Comparison of ENCODE assay signal across 8 mouse cellular contexts in genomic region chr14:14984710-14985647, GRCm38 (mm10).
DNase-seq lines count a peak whose midpoint lies in the region; ATAC-seq and TF ChIP-seq lines count a peak whose summit lies in the region.

No protein-coding gene starts in this region.

- no peaks in the 10 kb centered on the region for H3K36me3 ChIP-seq in C2C12 (ENCODE audit: control insufficient read depth, insufficient read depth)
- H3K36me3 ChIP-seq in heart, embryonic 15.5 days, result no peaks in the 10 kb centered on the region
- H3K36me3 ChIP-seq in liver, embryonic 14.5 days (replicated peaks; ENCODE audit: control insufficient read depth, insufficient read depth, low read depth), result no peaks in the 10 kb centered on the region
- H3K36me3 ChIP-seq in neural tube, embryonic 14.5 days (ENCODE audit: control insufficient read depth, insufficient read depth, low read length), result no peaks in the 10 kb centered on the region
- no peaks in the 10 kb centered on the region for H3K36me3 ChIP-seq in stomach, postnatal 0 days (ENCODE audit: control insufficient read depth, insufficient read depth, low read length)

- H3K27ac ChIP-seq in bone marrow, adult 2 months (ENCODE audit: control insufficient read depth, insufficient read depth, low read depth, low read length, poor library complexity), result no peak overlapping the region
- no peak overlapping the region for H3K27ac ChIP-seq in embryonic fibroblast, embryonic 13.5 days (ENCODE audit: insufficient read depth, low read length)
- no peak overlapping the region for H3K27ac ChIP-seq in heart, embryonic 15.5 days
- H3K27ac ChIP-seq in liver, embryonic 14.5 days, result no peak overlapping the region
- H3K27ac ChIP-seq in neural tube, embryonic 14.5 days (ENCODE audit: low read depth, low read length), result no peak overlapping the region
- no peak overlapping the region for H3K27ac ChIP-seq in stomach, postnatal 0 days (replicated peaks)

- H3K9me3 ChIP-seq in heart, embryonic 15.5 days (replicated peaks), result no peaks in the 10 kb centered on the region
- H3K9me3 ChIP-seq in liver, embryonic 14.5 days (ENCODE audit: control insufficient read depth, low read length), result no peaks in the 10 kb centered on the region
- no peaks in the 10 kb centered on the region for H3K9me3 ChIP-seq in neural tube, embryonic 14.5 days (ENCODE audit: control insufficient read depth, low read length)
- H3K9me3 ChIP-seq in stomach, postnatal 0 days (ENCODE audit: control insufficient read depth, low read length), result no peaks in the 10 kb centered on the region

- peak; percentile 60 for ATAC-seq in heart, embryonic 15.5 days (replicated peaks; ENCODE audit: insufficient number of reproducible peaks, insufficient read depth, low FRiP score, low read depth)
- ATAC-seq in liver, embryonic 14.5 days (ENCODE audit: insufficient read depth), result no peak
- peak; percentile 93 for ATAC-seq in neural tube, embryonic 14.5 days (ENCODE audit: low read depth)
- ATAC-seq in stomach, postnatal 0 days (ENCODE audit: low FRiP score, low TSS enrichment), result peak; percentile 75

- DNase-seq in kidney, postnatal 10 days, result peak; percentile 84
- peak; percentile 16 to 30 (median 20) for DNase-seq in liver, embryonic 14.5 days (ENCODE audit: low read depth in 3 of 3, low spot score in 3 of 3)
- peak; percentile 79 for DNase-seq in stomach, postnatal 0 days (ENCODE audit: low spot score)

- no peak overlapping the region for H3ac ChIP-seq in C2C12 (ENCODE audit: control insufficient read depth, insufficient read length, low read depth)

- H3K27me3 ChIP-seq in C2C12 (ENCODE audit: control insufficient read depth, insufficient read depth, insufficient read length), result no peaks in the 10 kb centered on the region
- no peaks in the 10 kb centered on the region for H3K27me3 ChIP-seq in heart, embryonic 15.5 days
- no peaks in the 10 kb centered on the region for H3K27me3 ChIP-seq in liver, embryonic 14.5 days (ENCODE audit: control insufficient read depth, insufficient read depth, low read length)
- no peaks in the 10 kb centered on the region for H3K27me3 ChIP-seq in neural tube, embryonic 14.5 days (ENCODE audit: control insufficient read depth, insufficient read depth, low read length)
- H3K27me3 ChIP-seq in stomach, postnatal 0 days (ENCODE audit: control insufficient read depth, insufficient read depth, low read length), result no peaks in the 10 kb centered on the region

- no peak for TF ChIP-seq POLR2A in bone marrow, adult 2 months (IDR thresholded peaks at IDR 0.05; ENCODE audit: borderline replicate concordance, control insufficient read depth, low read depth, low read length)
- TF ChIP-seq POLR2A in embryonic fibroblast, embryonic 13.5 days (IDR thresholded peaks at IDR 0.05; ENCODE audit: low read depth, low read length), result no peak

- H3K79me2 ChIP-seq in C2C12 (ENCODE audit: control insufficient read depth, insufficient read depth), result no peaks in the 10 kb centered on the region

- TF ChIP-seq EP300 in liver, embryonic 14.5 days (IDR thresholded peaks at IDR 0.05; ENCODE audit: low read depth), result no peak
- no peak for TF ChIP-seq EP300 in stomach, postnatal 0 days (optimal IDR thresholded peaks at IDR 0.05)

- WGBS in bone marrow, adult 2 months, result 35% methylated on average over 11 of the region's 11 CpGs
- 36% methylated on average over 11 of the region's 11 CpGs for WGBS in heart, embryonic 15.5 days
- WGBS in liver, embryonic 14.5 days (ENCODE audit: insufficient replicate concordance), result 28% methylated on average over 11 of the region's 11 CpGs
- 46% methylated on average over 11 of the region's 11 CpGs for WGBS in neural tube, embryonic 14.5 days
- WGBS in stomach, postnatal 0 days, result 36% methylated on average over 11 of the region's 11 CpGs

- peak; percentile 45 for TF ChIP-seq CTCF in C2C12 (IDR thresholded peaks at IDR 0.05; ENCODE audit: control insufficient read depth, insufficient read depth, insufficient read length)
- peak; percentile 86 for TF ChIP-seq CTCF in bone marrow, adult 2 months (IDR thresholded peaks at IDR 0.05; ENCODE audit: control insufficient read depth, insufficient read depth, low read length)
- TF ChIP-seq CTCF in embryonic fibroblast, embryonic 13.5 days (IDR thresholded peaks at IDR 0.05; ENCODE audit: borderline replicate concordance, insufficient read depth, low read length), result peak; percentile 96
- TF ChIP-seq CTCF in liver, embryonic 14.5 days (IDR thresholded peaks at IDR 0.05; ENCODE audit: low read depth), result peak; percentile 85
- peak; percentile 95 for TF ChIP-seq CTCF in stomach, postnatal 0 days (IDR thresholded peaks at IDR 0.05; ENCODE audit: low read depth)

- H3K9ac ChIP-seq in heart, embryonic 15.5 days, result no peak overlapping the region
- no peak overlapping the region for H3K9ac ChIP-seq in liver, embryonic 14.5 days (replicated peaks)
- H3K9ac ChIP-seq in neural tube, embryonic 14.5 days (replicated peaks; ENCODE audit: low read depth, low read length), result no peak overlapping the region
- no peak overlapping the region for H3K9ac ChIP-seq in stomach, postnatal 0 days (ENCODE audit: low read length)

- H3K4me2 ChIP-seq in heart, embryonic 15.5 days, result no peak overlapping the region
- H3K4me2 ChIP-seq in liver, embryonic 14.5 days (ENCODE audit: low read depth), result no peak overlapping the region
- H3K4me2 ChIP-seq in neural tube, embryonic 14.5 days (ENCODE audit: low read depth, low read length), result no peak overlapping the region
- H3K4me2 ChIP-seq in stomach, postnatal 0 days (replicated peaks; ENCODE audit: low read depth), result no peak overlapping the region

- H3K4me3 ChIP-seq in C2C12 (ENCODE audit: insufficient read depth, poor library complexity, severe bottlenecking), result no peak overlapping the region
- H3K4me3 ChIP-seq in bone marrow, adult 2 months (replicated peaks; ENCODE audit: control insufficient read depth, low read depth, low read length), result no peak overlapping the region
- no peak overlapping the region for H3K4me3 ChIP-seq in embryonic fibroblast, embryonic 13.5 days (ENCODE audit: insufficient read depth, low read length)
- no peak overlapping the region for H3K4me3 ChIP-seq in heart, embryonic 15.5 days
- no peak overlapping the region for H3K4me3 ChIP-seq in liver, embryonic 14.5 days (ENCODE audit: insufficient read depth in 1 of 2, low read depth in 2 of 2, low read length in 2 of 2)
- H3K4me3 ChIP-seq in neural tube, embryonic 14.5 days (ENCODE audit: low read depth, low read length), result no peak overlapping the region
- H3K4me3 ChIP-seq in stomach, postnatal 0 days (ENCODE audit: low read depth, low read length), result no peak overlapping the region

- H3K79me3 ChIP-seq in C2C12 (ENCODE audit: low read depth), result no peaks in the 10 kb centered on the region

- H3K4me1 ChIP-seq in bone marrow, adult 2 months (ENCODE audit: control insufficient read depth, insufficient read depth, low read length), result no peaks in the 10 kb centered on the region
- H3K4me1 ChIP-seq in embryonic fibroblast, embryonic 13.5 days (ENCODE audit: control insufficient read depth, insufficient read depth, low read length), result no peaks in the 10 kb centered on the region
- H3K4me1 ChIP-seq in heart, embryonic 15.5 days (replicated peaks), result no peaks in the 10 kb centered on the region
- no peaks in the 10 kb centered on the region for H3K4me1 ChIP-seq in liver, embryonic 14.5 days (replicated peaks; ENCODE audit: control insufficient read depth in 2 of 2, insufficient read depth in 2 of 2, low read length in 1 of 2)
- no peaks in the 10 kb centered on the region for H3K4me1 ChIP-seq in neural tube, embryonic 14.5 days (ENCODE audit: control insufficient read depth, insufficient read depth, low read length)
- no peaks in the 10 kb centered on the region for H3K4me1 ChIP-seq in stomach, postnatal 0 days (replicated peaks; ENCODE audit: control insufficient read depth, insufficient read depth)

TF ChIP-seq in C2C12, 6 proteins besides CTCF, POLR2A, EP300 and RAD21:
- TF ChIP-seq MYOG (IDR thresholded peaks at IDR 0.05; ENCODE audit: control insufficient read depth, extremely low read depth, insufficient read length) (no peak), MAX (IDR thresholded peaks at IDR 0.05) (no peak), MYOD1 (IDR thresholded peaks at IDR 0.05; ENCODE audit: control insufficient read depth, insufficient read length, low read depth) (no peak)

Comparison
In these comparisons a context has a peak if more than half of its experiments do, and no peak if none do; other contexts are left out.
1. CTCF ChIP-seq: peak in every context shown above with its lines; median percentile 96 in embryonic fibroblast, embryonic 13.5 days; 95 in stomach, postnatal 0 days; 86 in bone marrow, adult 2 months; 85 in liver, embryonic 14.5 days; 45 in C2C12.
2. DNase-seq: peak in every context shown above with its lines; median percentile 84 in kidney, postnatal 10 days; 79 in stomach, postnatal 0 days; 20 in liver, embryonic 14.5 days.